Mouse (Mus musculus): ENCODE results near the gene Rpgr. TPM values are rescaled to one million over a fixed set of nuclear protein-coding genes. Genes with fewer than 3 reads are reported as not detected.

Gene Rpgr
- polyA plus RNA-seq, 1 experiment from 2014 or later = 28.4 TPM

GRCm38 (mm10) chrX:10063781-10064180 lies 152.9 kb downstream of the Rpgr start:
- Histone ChIP-seq H3K4me1 (no peaks in the 10 kb centered on the region), H3K9me3 (no peaks in the 10 kb centered on the region), H3K4me3 (no peak overlapping the region), H3K27ac (no peak overlapping the region), H3K36me3 (replicated peaks) (no peaks in the 10 kb centered on the region), H3K27me3 (ENCODE audit: poor library complexity, severe bottlenecking) (no peaks in the 10 kb centered on the region)
- WGBS = 88% methylated on average over 1 of the region's 1 CpGs
- DNase-seq (ENCODE audit: extremely low spot score, low spot score) = no peak

- H3K36me3 ChIP-seq (replicated peaks) = no peaks in the 10 kb centered on the region
- WGBS = 90% methylated on average over 2 of the region's 2 CpGs
- H3K27ac ChIP-seq = no peak overlapping the region
- H3K27me3 ChIP-seq (ENCODE audit: poor library complexity, severe bottlenecking) = no peaks in the 10 kb centered on the region
- H3K4me3 ChIP-seq = no peak overlapping the region
- no peak for DNase-seq (ENCODE audit: extremely low spot score, low spot score)
- no peaks in the 10 kb centered on the region for H3K4me1 ChIP-seq
- H3K9me3 ChIP-seq = no peaks in the 10 kb centered on the region
These were observed 153.4 kb downstream of the Rpgr start for GRCm38 (mm10) chrX:10063361-10063760.

- 83% methylated on average over 4 of the region's 4 CpGs for WGBS
These were observed 154.5 kb downstream of the Rpgr start for GRCm38 (mm10) chrX:10062201-10062600.

GRCm38 (mm10) chrX:10034666-10035065 lies 182.1 kb downstream of the Rpgr start:
- H3K27ac ChIP-seq = no peak overlapping the region
- no peaks in the 10 kb centered on the region for H3K27me3 ChIP-seq (ENCODE audit: poor library complexity, severe bottlenecking)
- H3K9me3 ChIP-seq = no peaks in the 10 kb centered on the region
- no peak for DNase-seq (ENCODE audit: extremely low spot score, low spot score)
- H3K4me1 ChIP-seq = no peaks in the 10 kb centered on the region
- no peak overlapping the region for H3K4me3 ChIP-seq
- no peaks in the 10 kb centered on the region for H3K36me3 ChIP-seq (replicated peaks)

More at GRCm38 (mm10) chrX:10062201-10062600, 154.5 kb downstream of the Rpgr start:
- H3K27ac ChIP-seq = no peak overlapping the region
- no peaks in the 10 kb centered on the region for H3K27me3 ChIP-seq (ENCODE audit: poor library complexity, severe bottlenecking)
- DNase-seq (ENCODE audit: extremely low spot score, low spot score) = no peak
- no peak overlapping the region for H3K4me3 ChIP-seq
- H3K36me3 ChIP-seq (replicated peaks) = no peaks in the 10 kb centered on the region
- H3K9me3 ChIP-seq = no peaks in the 10 kb centered on the region
- no peaks in the 10 kb centered on the region for H3K4me1 ChIP-seq

Other genes with a start within 250 kb of the Rpgr start
- gene Srpx, start 99.2 kb downstream of the Rpgr start, polyA plus RNA-seq (2016; fragmentation: Nextera tagmentation; extraction: Ambion mirVana) = 2.5 and 3.1 TPM in 2 replicates
- gene Otc, start 35.4 kb upstream of the Rpgr start, polyA plus RNA-seq (2016; fragmentation: Nextera tagmentation; extraction: Ambion mirVana) = not detected in 2 replicates

Data from forebrain, embryonic 10.5 days (tissue).